Mouse (Mus musculus): ENCODE results near the gene Immp2l.
"Not testable (repeated sequence)": the region's sequence is repeated elsewhere in the genome, so short reads cannot be mapped to it uniquely, and the experiment has no call there.

The Immp2l gene

GRCm38 (mm10) chr12:41838334-41838847 lies 814.5 kb downstream of the Immp2l start:
- DNase-seq (ENCODE audit: low spot score in 2 of 2) = no peak

- no peak for DNase-seq (ENCODE audit: low spot score in 2 of 2)
Measured at GRCm38 (mm10) chr12:41839241-41839640, 815.4 kb downstream of the Immp2l start.

GRCm38 (mm10) chr12:41842694-41843329 lies 818.9 kb downstream of the Immp2l start:
- DNase-seq (ENCODE audit: low spot score in 2 of 2) = no peak

- no peak for DNase-seq (ENCODE audit: low spot score in 2 of 2)
Measured at GRCm38 (mm10) chr12:41851896-41852470, 828.1 kb downstream of the Immp2l start.

GRCm38 (mm10) chr12:41859652-41860051 lies 835.8 kb downstream of the Immp2l start:
- not testable (repeated sequence) for DNase-seq (ENCODE audit: low spot score in 2 of 2)

- DNase-seq (ENCODE audit: low spot score in 2 of 2) = no peak
Measured at GRCm38 (mm10) chr12:41868317-41868716, 844.4 kb downstream of the Immp2l start.

GRCm38 (mm10) chr12:41874015-41874414 lies 850.1 kb downstream of the Immp2l start:
- no peak for DNase-seq (ENCODE audit: low spot score in 2 of 2)

- DNase-seq (ENCODE audit: low spot score in 2 of 2) = peak; percentile 16 to 45
Measured at GRCm38 (mm10) chr12:41877292-41877959, 853.5 kb downstream of the Immp2l start.

GRCm38 (mm10) chr12:41878493-41878892 lies 854.6 kb downstream of the Immp2l start:
- DNase-seq (ENCODE audit: low spot score in 2 of 2) = no peak

GRCm38 (mm10) chr12:41878972-41879371 lies 855.1 kb downstream of the Immp2l start:
- no peak for DNase-seq (ENCODE audit: low spot score in 2 of 2)

- no peak for DNase-seq (ENCODE audit: low spot score in 2 of 2)
Measured at GRCm38 (mm10) chr12:41879412-41879811, 855.5 kb downstream of the Immp2l start.

- DNase-seq (ENCODE audit: low spot score in 2 of 2) = no peak
Measured at GRCm38 (mm10) chr12:41880833-41881232, 856.9 kb downstream of the Immp2l start.

GRCm38 (mm10) chr12:41908011-41908410 lies 884.1 kb downstream of the Immp2l start:
- no peak for DNase-seq (ENCODE audit: low spot score in 2 of 2)

- DNase-seq (ENCODE audit: low spot score in 2 of 2) = no peak
Measured at GRCm38 (mm10) chr12:41911626-41912025, 887.7 kb downstream of the Immp2l start.

GRCm38 (mm10) chr12:41937751-41938150 lies 913.9 kb downstream of the Immp2l start:
- no peak for DNase-seq (ENCODE audit: low spot score in 2 of 2)

- no peak for DNase-seq (ENCODE audit: low spot score in 2 of 2)
Measured at GRCm38 (mm10) chr12:41941853-41942252, 918.0 kb downstream of the Immp2l start.

GRCm38 (mm10) chr12:41944079-41944672 lies 920.3 kb downstream of the Immp2l start:
- no peak for DNase-seq (ENCODE audit: low spot score in 2 of 2)

- no peak for DNase-seq (ENCODE audit: low spot score in 2 of 2)
Measured at GRCm38 (mm10) chr12:41946536-41946935, 922.6 kb downstream of the Immp2l start.

- no peak for DNase-seq (ENCODE audit: low spot score in 2 of 2)
Measured at GRCm38 (mm10) chr12:41949409-41949808, 925.5 kb downstream of the Immp2l start.

- peak; percentile 7 to 27 for DNase-seq (ENCODE audit: low spot score in 2 of 2)
Measured at GRCm38 (mm10) chr12:41949841-41950241, 926.0 kb downstream of the Immp2l start.

- DNase-seq (ENCODE audit: low spot score in 2 of 2) = no peak
Measured at GRCm38 (mm10) chr12:41950726-41951125, 926.8 kb downstream of the Immp2l start.

GRCm38 (mm10) chr12:41961038-41961437 lies 937.1 kb downstream of the Immp2l start:
- no peak for DNase-seq (ENCODE audit: low spot score in 2 of 2)
